20 mouse cellular contexts compared by ENCODE assay signal in genomic region chr15:97742600-97742999, GRCm38 (mm10). TPM values are rescaled to one million over a fixed set of nuclear protein-coding genes. Genes with fewer than 3 reads are reported as not detected.
DNase-seq lines count a peak whose midpoint lies in the region; ATAC-seq and TF ChIP-seq lines count a peak whose summit lies in the region.
"Had no signal": no experiment of that assay in that cellular context is flagged by ENCODE, and none has a peak within 500 bp of the region (broad histone marks: within the 10 kb centered on the region; RNA-seq: fewer than 3 reads in every experiment).

No protein-coding gene starts in this region.

- no peak for TF ChIP-seq CTCF in spleen, adult 2 months (IDR thresholded peaks at IDR 0.05; ENCODE audit: extremely low read depth, insufficient read depth, insufficient read length, insufficient replicate concordance)
- TF ChIP-seq CTCF in embryonic fibroblast, embryonic 13.5 days (IDR thresholded peaks at IDR 0.05; ENCODE audit: borderline replicate concordance, insufficient read depth, low read length): no peak

- peak overlapping the region; percentile 83 for H3K27ac ChIP-seq in heart, embryonic 10.5 days
- 0 out of 2 replicates have a peak overlapping the region, but pooled peaks have one; percentile 4 for H3K27ac ChIP-seq in hindbrain, embryonic 13.5 days
- H3K27ac ChIP-seq in hindbrain, embryonic 16.5 days (ENCODE audit: low read depth, low read length): no peak overlapping the region
- H3K27ac ChIP-seq in spleen, adult 2 months (ENCODE audit: insufficient read depth, low read length): peak overlapping the region; percentile 79
- no peak overlapping the region for H3K27ac ChIP-seq in embryonic fibroblast, embryonic 13.5 days (ENCODE audit: insufficient read depth, low read length)
- no peak overlapping the region for H3K27ac ChIP-seq in kidney, embryonic 16.5 days (ENCODE audit: low read length)
- H3K27ac ChIP-seq: hindbrain, embryonic 15.5 days; limb, embryonic 12.5 days; liver, embryonic 14.5 days; neural tube, embryonic 13.5 days had no signal

- H3K4me3 ChIP-seq in heart, embryonic 10.5 days: no peak overlapping the region
- no peak overlapping the region for H3K4me3 ChIP-seq in hindbrain, embryonic 13.5 days
- H3K4me3 ChIP-seq in hindbrain, embryonic 16.5 days (ENCODE audit: low read length): no peak overlapping the region
- no peak overlapping the region for H3K4me3 ChIP-seq in spleen, adult 2 months (ENCODE audit: extremely low read depth, insufficient read depth, insufficient read length)
- no peak overlapping the region for H3K4me3 ChIP-seq in embryonic fibroblast, embryonic 13.5 days (ENCODE audit: insufficient read depth, low read length)
- no peak overlapping the region for H3K4me3 ChIP-seq in kidney, embryonic 16.5 days (ENCODE audit: low read length)
- H3K4me3 ChIP-seq: hindbrain, embryonic 15.5 days; limb, embryonic 12.5 days; neural tube, embryonic 13.5 days had no signal

- H3K27me3 ChIP-seq in heart, embryonic 10.5 days (ENCODE audit: insufficient read depth, poor library complexity, severe bottlenecking): no peaks in the 10 kb centered on the region
- no peaks in the 10 kb centered on the region for H3K27me3 ChIP-seq in hindbrain, embryonic 13.5 days
- no peaks in the 10 kb centered on the region for H3K27me3 ChIP-seq in hindbrain, embryonic 16.5 days (replicated peaks; ENCODE audit: control insufficient read depth, insufficient read depth, low read length)
- no peaks in the 10 kb centered on the region for H3K27me3 ChIP-seq in spleen, adult 2 months (ENCODE audit: control insufficient read depth, insufficient read depth, low read length)
- H3K27me3 ChIP-seq in kidney, embryonic 16.5 days (ENCODE audit: insufficient read depth, low read length): no peaks in the 10 kb centered on the region
- H3K27me3 ChIP-seq: hindbrain, embryonic 15.5 days; limb, embryonic 12.5 days; neural tube, embryonic 13.5 days had no signal

- no peak for ATAC-seq in hindbrain, embryonic 13.5 days (ENCODE audit: low FRiP score)
- ATAC-seq in hindbrain, embryonic 16.5 days: no peak
- no peak for ATAC-seq in kidney, embryonic 16.5 days (ENCODE audit: low FRiP score, low TSS enrichment)
- ATAC-seq: lung, postnatal 0 days had no signal

- 52% methylated on average over 4 of the region's 4 CpGs for WGBS in heart, embryonic 10.5 days
- 73% methylated on average over 4 of the region's 4 CpGs for WGBS in hindbrain, embryonic 13.5 days
- WGBS in hindbrain, embryonic 16.5 days: 68% methylated on average over 4 of the region's 4 CpGs
- 22% methylated on average over 4 of the region's 4 CpGs for WGBS in spleen, adult 2 months
- 53% methylated on average over 4 of the region's 4 CpGs for WGBS in kidney, embryonic 16.5 days

- H3K9ac ChIP-seq in hindbrain, embryonic 13.5 days: no peak overlapping the region
- H3K9ac ChIP-seq in hindbrain, embryonic 16.5 days (ENCODE audit: low read depth, low read length): no peak overlapping the region
- no peak overlapping the region for H3K9ac ChIP-seq in kidney, embryonic 16.5 days (replicated peaks; ENCODE audit: low read length)
- H3K9ac ChIP-seq: hindbrain, embryonic 15.5 days; limb, embryonic 12.5 days; liver, embryonic 14.5 days; neural tube, embryonic 13.5 days had no signal

- H3K4me1 ChIP-seq in heart, embryonic 10.5 days: peaks cover 53% of the 10 kb centered on the region
- peaks cover 21% of the 10 kb centered on the region for H3K4me1 ChIP-seq in hindbrain, embryonic 13.5 days (replicated peaks)
- peaks cover 6% of the 10 kb centered on the region for H3K4me1 ChIP-seq in hindbrain, embryonic 16.5 days (ENCODE audit: control insufficient read depth, insufficient read depth, low read depth, low read length)
- H3K4me1 ChIP-seq in spleen, adult 2 months (ENCODE audit: control insufficient read depth, insufficient read depth, insufficient read length): peaks cover 36% of the 10 kb centered on the region; the same call in 1 of the 2 replicates
- H3K4me1 ChIP-seq in embryonic fibroblast, embryonic 13.5 days (ENCODE audit: control insufficient read depth, insufficient read depth, low read length): no peaks in the 10 kb centered on the region
- H3K4me1 ChIP-seq in kidney, embryonic 16.5 days (ENCODE audit: insufficient read depth, low read length): no peaks in the 10 kb centered on the region

- peaks cover 19% of the 10 kb centered on the region; the same call in 1 of the 2 replicates for H3K36me3 ChIP-seq in heart, embryonic 10.5 days
- no peaks in the 10 kb centered on the region for H3K36me3 ChIP-seq in hindbrain, embryonic 13.5 days
- H3K36me3 ChIP-seq in hindbrain, embryonic 16.5 days (ENCODE audit: control insufficient read depth, insufficient read depth, low read length): no peaks in the 10 kb centered on the region
- H3K36me3 ChIP-seq in spleen, adult 2 months (ENCODE audit: control insufficient read depth, insufficient read depth, low read length): no peaks in the 10 kb centered on the region
- peaks cover 21% of the 10 kb centered on the region; the same call in 1 of the 2 replicates for H3K36me3 ChIP-seq in kidney, embryonic 16.5 days (ENCODE audit: insufficient read depth, low read length)
- H3K36me3 ChIP-seq: hindbrain, embryonic 15.5 days; limb, embryonic 12.5 days; neural tube, embryonic 13.5 days had no signal

- H3K9me3 ChIP-seq in heart, embryonic 10.5 days: no peaks in the 10 kb centered on the region
- no peaks in the 10 kb centered on the region for H3K9me3 ChIP-seq in hindbrain, embryonic 13.5 days
- H3K9me3 ChIP-seq in hindbrain, embryonic 16.5 days (ENCODE audit: control insufficient read depth, low read length): peaks cover 2% of the 10 kb centered on the region; the same call in 1 of the 2 replicates
- 0 out of 2 replicates have a peak, but pooled peaks cover 2% of the 10 kb centered on the region for H3K9me3 ChIP-seq in kidney, embryonic 16.5 days (ENCODE audit: low read length)
- H3K9me3 ChIP-seq: hindbrain, embryonic 15.5 days; neural tube, embryonic 13.5 days had no signal

- TF ChIP-seq POLR2A in spleen, adult 2 months (IDR thresholded peaks at IDR 0.05; ENCODE audit: low read depth, low read length): no peak
- TF ChIP-seq POLR2A in embryonic fibroblast, embryonic 13.5 days (IDR thresholded peaks at IDR 0.05; ENCODE audit: low read depth, low read length): peak; percentile 42

- H3K4me2 ChIP-seq in hindbrain, embryonic 13.5 days: no peak overlapping the region
- H3K4me2 ChIP-seq in hindbrain, embryonic 16.5 days (ENCODE audit: low read length): no peak overlapping the region
- no peak overlapping the region for H3K4me2 ChIP-seq in kidney, embryonic 16.5 days (replicated peaks; ENCODE audit: low read depth, low read length)
- H3K4me2 ChIP-seq: hindbrain, embryonic 15.5 days; limb, embryonic 12.5 days; neural tube, embryonic 13.5 days had no signal

- DNase-seq in heart, embryonic 10.5 days (ENCODE audit: low spot score): no peak
- no peak for DNase-seq in heart, adult 8-10 months (ENCODE audit: low spot score)
- no peak for DNase-seq in spleen, adult 2 months (ENCODE audit: low read depth in 1 of 2, low spot score in 2 of 2)
- DNase-seq in spleen, postnatal 4 days (ENCODE audit: low spot score in 2 of 2): no peak
- DNase-seq: adrenal gland, postnatal 14 days; cerebellum, adult 2 months; gastrocnemius, postnatal 25 days; kidney, postnatal 10 days; layer of hippocampus, adult 9-11 months; spleen, adult 18-20 months had no signal

RNA-seq across cellular contexts. Expression of gene Endou, which starts 11.5 kb away (rescaled TPM):
- polyA plus RNA-seq in heart, embryonic 10.5 days (2016; fragmentation: Nextera tagmentation; extraction: Ambion mirVana): 0.11 and 0.18 TPM in 2 replicates
- 1 to 10 TPM; 1.3 to 2.3 (median 1.7) TPM for total RNA-seq in heart, adult 8-10 months (2022)
- polyA plus RNA-seq in hindbrain, embryonic 13.5 days (2015; fragmentation: Nextera tagmentation; extraction: Ambion mirVana): 0.21 and 0.29 TPM in 2 replicates
- 0.14 and 0.41 TPM in 2 replicates for polyA plus RNA-seq in hindbrain, embryonic 16.5 days (2015; fragmentation: Nextera tagmentation; extraction: Ambion mirVana)
- 3.0 and 4.1 TPM in 2 replicates for polyA plus RNA-seq in spleen, adult 2 months (2012; rRNA removed)
- not detected in 2 replicates for polyA plus RNA-seq in embryonic fibroblast, embryonic 13.5 days (2011; ENCODE audit: insufficient read length, low read depth, missing spikeins)
- polyA plus RNA-seq in kidney, embryonic 16.5 days (2015; fragmentation: Nextera tagmentation; extraction: Ambion mirVana): 0.45 and 0.60 TPM in 2 replicates
- polyA plus RNA-seq: embryonic facial prominence, embryonic 11.5 days had no signal

RNA-seq across cellular contexts. Expression of gene Rapgef3, which starts 25.2 kb away (rescaled TPM):
- 10.2 and 13.4 TPM in 2 replicates for polyA plus RNA-seq in heart, embryonic 10.5 days (2016; fragmentation: Nextera tagmentation; extraction: Ambion mirVana)
- total RNA-seq in heart, adult 8-10 months (2022): 10 to 100 TPM; 20.5 to 27.4 (median 23.8) TPM
- polyA plus RNA-seq in hindbrain, embryonic 13.5 days (2015; fragmentation: Nextera tagmentation; extraction: Ambion mirVana): 10.4 and 10.8 TPM in 2 replicates
- polyA plus RNA-seq in hindbrain, embryonic 16.5 days (2015; fragmentation: Nextera tagmentation; extraction: Ambion mirVana): 17.8 and 18.4 TPM in 2 replicates
- 28.8 and 33.6 TPM in 2 replicates for polyA plus RNA-seq in spleen, adult 2 months (2012; rRNA removed)
- 6.6 and 10.8 TPM in 2 replicates for polyA plus RNA-seq in embryonic fibroblast, embryonic 13.5 days (2011; ENCODE audit: insufficient read length, low read depth, missing spikeins)
- 36.3 and 36.4 TPM in 2 replicates for polyA plus RNA-seq in kidney, embryonic 16.5 days (2015; fragmentation: Nextera tagmentation; extraction: Ambion mirVana)

RNA-seq across cellular contexts. Expression of gene Slc48a1, which starts 35.7 kb away (rescaled TPM):
- polyA plus RNA-seq in heart, embryonic 10.5 days (2016; fragmentation: Nextera tagmentation; extraction: Ambion mirVana): 32.1 and 41.1 TPM in 2 replicates
- total RNA-seq in heart, adult 8-10 months (2022): 10 to 100 TPM; 63.6 to 76.6 (median 67.9) TPM
- 59.8 and 62.9 TPM in 2 replicates for polyA plus RNA-seq in hindbrain, embryonic 13.5 days (2015; fragmentation: Nextera tagmentation; extraction: Ambion mirVana)
- 118 and 122 TPM in 2 replicates for polyA plus RNA-seq in hindbrain, embryonic 16.5 days (2015; fragmentation: Nextera tagmentation; extraction: Ambion mirVana)
- 94.0 and 117 TPM in 2 replicates for polyA plus RNA-seq in spleen, adult 2 months (2012; rRNA removed)
- 136 and 167 TPM in 2 replicates for polyA plus RNA-seq in embryonic fibroblast, embryonic 13.5 days (2011; ENCODE audit: insufficient read length, low read depth, missing spikeins)
- polyA plus RNA-seq in kidney, embryonic 16.5 days (2015; fragmentation: Nextera tagmentation; extraction: Ambion mirVana): 81.7 and 81.9 TPM in 2 replicates

RNA-seq across cellular contexts. Expression of gene Rpap3, which starts 37.0 kb away (rescaled TPM):
- 24.0 and 27.1 TPM in 2 replicates for polyA plus RNA-seq in heart, embryonic 10.5 days (2016; fragmentation: Nextera tagmentation; extraction: Ambion mirVana)
- 10 to 100 TPM; 13.4 to 17.9 (median 15.3) TPM for total RNA-seq in heart, adult 8-10 months (2022)
- 35.6 TPM in 2 replicates for polyA plus RNA-seq in hindbrain, embryonic 13.5 days (2015; fragmentation: Nextera tagmentation; extraction: Ambion mirVana)
- 32.8 and 33.8 TPM in 2 replicates for polyA plus RNA-seq in hindbrain, embryonic 16.5 days (2015; fragmentation: Nextera tagmentation; extraction: Ambion mirVana)
- polyA plus RNA-seq in spleen, adult 2 months (2012; rRNA removed): 2.0 and 2.1 TPM in 2 replicates
- polyA plus RNA-seq in embryonic fibroblast, embryonic 13.5 days (2011; ENCODE audit: insufficient read length, low read depth, missing spikeins): 18.4 and 22.4 TPM in 2 replicates
- 31.0 and 33.0 TPM in 2 replicates for polyA plus RNA-seq in kidney, embryonic 16.5 days (2015; fragmentation: Nextera tagmentation; extraction: Ambion mirVana)

Comparison
In these comparisons a context has a peak if more than half of its experiments do, and no peak if none do; other contexts are left out.
1. H3K27ac ChIP-seq: peak in heart, embryonic 10.5 days (single experiment), hindbrain, embryonic 13.5 days (single experiment) and spleen, adult 2 months (single experiment); none in hindbrain, embryonic 16.5 days (single experiment), embryonic fibroblast, embryonic 13.5 days (single experiment) and kidney, embryonic 16.5 days (single experiment).